Comparison of ENCODE assay signal across 13 mouse cellular contexts in the genomic region with DNA sequence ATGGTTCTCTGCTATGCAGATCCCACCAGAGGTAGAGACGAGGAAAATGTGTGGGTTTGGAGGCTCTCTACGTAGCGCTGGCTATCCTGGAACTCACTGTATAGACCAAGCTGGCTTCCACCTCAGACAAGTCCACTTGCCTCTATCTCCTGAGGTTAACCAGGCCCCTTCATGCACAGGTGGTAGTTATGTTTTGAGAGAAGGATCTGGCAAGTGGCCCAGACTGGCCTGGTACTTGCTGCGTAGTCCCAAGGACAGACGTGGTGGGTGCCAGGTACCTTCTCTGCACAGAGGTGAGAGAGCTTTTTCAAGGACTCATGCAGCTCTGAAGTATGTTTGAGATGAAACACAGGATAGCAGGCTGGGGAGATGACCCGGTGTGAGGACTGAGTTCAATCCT. TPM values are rescaled to one million over a fixed set of nuclear protein-coding genes. Genes with fewer than 3 reads are reported as not detected.
DNase-seq lines count a peak whose midpoint lies in the region; ATAC-seq and TF ChIP-seq lines count a peak whose summit lies in the region.
"Had no signal": no experiment of that assay in that cellular context is flagged by ENCODE, and none has a peak within 500 bp of the region (broad histone marks: within the 10 kb centered on the region; RNA-seq: fewer than 3 reads in every experiment).

No protein-coding gene starts in this region.

- peaks cover 25% of the 10 kb centered on the region; the same call in 1 of the 2 replicates for H3K36me3 ChIP-seq in heart, postnatal 0 days (replicated peaks; ENCODE audit: control insufficient read depth, insufficient read depth, low read length)
- H3K36me3 ChIP-seq in liver, embryonic 11.5 days (ENCODE audit: control insufficient read depth, insufficient read depth, low read length) = 0 out of 2 replicates have a peak, but pooled peaks cover 5% of the 10 kb centered on the region
- H3K36me3 ChIP-seq: liver, embryonic 13.5 days had no signal

- peak overlapping the region; percentile 43 for H3K27ac ChIP-seq in heart, postnatal 0 days (ENCODE audit: low read depth)
- H3K27ac ChIP-seq in liver, embryonic 11.5 days (ENCODE audit: low read depth, low read length) = no peak overlapping the region
- H3K27ac ChIP-seq: liver, embryonic 13.5 days; midbrain, embryonic 12.5 days had no signal

- intact Hi-C loops in heart, postnatal 25 days (cut with DNase I) = loop anchor here (5.0 kb wide), 2 partner anchors 38 to 83 kb away; partner anchors contain the start of genes Hnrnph3 and Pbld2

- peak; percentile 75 for ATAC-seq in heart, postnatal 0 days (ENCODE audit: insufficient read depth, low read depth)
- no peak for ATAC-seq in liver, embryonic 11.5 days (replicated peaks; ENCODE audit: low FRiP score)
- ATAC-seq: forebrain, postnatal 0 days; intestine, embryonic 16.5 days; lung, postnatal 0 days had no signal

- peaks cover 8% of the 10 kb centered on the region; the same call in 1 of the 2 replicates for H3K4me1 ChIP-seq in heart, postnatal 0 days (ENCODE audit: control insufficient read depth, insufficient read depth)
- H3K4me1 ChIP-seq in liver, embryonic 11.5 days (replicated peaks; ENCODE audit: control insufficient read depth, insufficient read depth, low read length) = no peaks in the 10 kb centered on the region; the same call in 1 of the 2 replicates

- peak overlapping the region; percentile 5; the same call in 1 of the 2 replicates for H3K4me2 ChIP-seq in heart, postnatal 0 days (ENCODE audit: low read depth, low read length)
- H3K4me2 ChIP-seq in liver, embryonic 11.5 days = no peak overlapping the region
- H3K4me2 ChIP-seq: liver, embryonic 13.5 days; midbrain, embryonic 12.5 days had no signal

- DNase-seq in heart, adult 18-20 months = peak; percentile 15 to 37
- no peak for DNase-seq in heart, postnatal 25 days (ENCODE audit: low spot score)
- DNase-seq in ovary, postnatal 36 days (ENCODE audit: low spot score) = peak; percentile 14
- no peak for DNase-seq in ovary, postnatal 14 days (ENCODE audit: low spot score)
- peak; percentile 75 for DNase-seq in heart, postnatal 0 days (ENCODE audit: low spot score)
- no peak for DNase-seq in liver, embryonic 11.5 days (ENCODE audit: low spot score)
- no peak for DNase-seq in spleen, adult 18-20 months
- DNase-seq: forebrain, postnatal 0 days; liver, embryonic 13.5 days had no signal

- no peak overlapping the region for H3K9ac ChIP-seq in heart, postnatal 0 days (replicated peaks; ENCODE audit: low read depth, low read length)
- no peak overlapping the region for H3K9ac ChIP-seq in liver, embryonic 11.5 days (ENCODE audit: low read depth, low read length)
- H3K9ac ChIP-seq: forebrain, postnatal 0 days; liver, embryonic 13.5 days; midbrain, embryonic 12.5 days had no signal

- peak; percentile 74; the same call in 1 of the 2 replicates for TF ChIP-seq EP300 in heart, postnatal 0 days (IDR thresholded peaks at IDR 0.05; ENCODE audit: low read depth)

- no peak for TF ChIP-seq CTCF in heart, postnatal 0 days (IDR thresholded peaks at IDR 0.05; ENCODE audit: low read depth)

- no peak overlapping the region for H3K4me3 ChIP-seq in heart, postnatal 0 days (ENCODE audit: low read depth, low read length)
- no peak overlapping the region for H3K4me3 ChIP-seq in liver, embryonic 11.5 days (ENCODE audit: low read depth, low read length)
- H3K4me3 ChIP-seq: erythroblast, embryonic 14.5 days; liver, embryonic 13.5 days; midbrain, embryonic 12.5 days had no signal

- no peaks in the 10 kb centered on the region for H3K27me3 ChIP-seq in heart, postnatal 0 days (ENCODE audit: control insufficient read depth, insufficient read depth, low read length)
- no peaks in the 10 kb centered on the region for H3K27me3 ChIP-seq in liver, embryonic 11.5 days (replicated peaks; ENCODE audit: control insufficient read depth, insufficient read depth, low read length)
- H3K27me3 ChIP-seq: liver, embryonic 13.5 days; midbrain, embryonic 12.5 days had no signal

- WGBS in heart, postnatal 0 days = 42% methylated on average over 6 of the region's 6 CpGs
- WGBS in liver, embryonic 11.5 days = 89% methylated on average over 6 of the region's 6 CpGs

- H3K9me3 ChIP-seq in heart, postnatal 0 days (replicated peaks; ENCODE audit: control insufficient read depth, low read length) = no peaks in the 10 kb centered on the region
- no peaks in the 10 kb centered on the region for H3K9me3 ChIP-seq in liver, embryonic 11.5 days (ENCODE audit: control insufficient read depth, low read length)
- H3K9me3 ChIP-seq: liver, embryonic 13.5 days; midbrain, embryonic 12.5 days had no signal

RNA-seq across cellular contexts. Expression of gene Rufy2, which starts 4.5 kb away (rescaled TPM):
- total RNA-seq in heart, adult 18-20 months (2021) = 1 to 10 TPM; 6.8 to 7.0 TPM
- total RNA-seq in heart, postnatal 25 days (2021) = 10 to 100 TPM in 1 of 2 experiments, 1 to 10 TPM in 1; 9.7 to 10.9 TPM
- 5.8 and 9.7 TPM in 2 replicates for total RNA-seq in heart, postnatal 0 days (2014; rRNA removed; ENCODE audit: low replicate concordance)
- polyA plus RNA-seq in heart, postnatal 0 days (2015; fragmentation: Nextera tagmentation; extraction: Ambion mirVana) = 11.3 and 11.7 TPM in 2 replicates
- 5.7 and 9.8 TPM in 2 replicates for polyA plus RNA-seq in liver, embryonic 11.5 days (2014; fragmentation: Nextera tagmentation; extraction: Ambion mirVana)
- polyA plus RNA-seq: erythroblast, embryonic 14.5 days had no signal

RNA-seq across cellular contexts. Expression of gene Dna2, which starts 37.7 kb away (rescaled TPM):
- total RNA-seq in heart, adult 18-20 months (2021) = under 1 TPM; 0.36 to 0.50 TPM
- under 1 TPM; 0.75 TPM for total RNA-seq in heart, postnatal 25 days (2021)
- total RNA-seq in heart, postnatal 0 days (2014; rRNA removed; ENCODE audit: low replicate concordance) = 0.88 and 3.2 TPM in 2 replicates
- polyA plus RNA-seq in heart, postnatal 0 days (2015; fragmentation: Nextera tagmentation; extraction: Ambion mirVana) = 3.9 and 4.3 TPM in 2 replicates
- 58.1 and 61.6 TPM in 2 replicates for polyA plus RNA-seq in liver, embryonic 11.5 days (2014; fragmentation: Nextera tagmentation; extraction: Ambion mirVana)

RNA-seq across cellular contexts. Expression of gene Hnrnph3, which starts 39.5 kb away (rescaled TPM):
- total RNA-seq in heart, adult 18-20 months (2021) = 10 to 100 TPM; 32.9 to 35.7 TPM
- 10 to 100 TPM; 30.7 to 32.3 TPM for total RNA-seq in heart, postnatal 25 days (2021)
- total RNA-seq in heart, postnatal 0 days (2014; rRNA removed; ENCODE audit: low replicate concordance) = 3.9 and 16.9 TPM in 2 replicates
- polyA plus RNA-seq in heart, postnatal 0 days (2015; fragmentation: Nextera tagmentation; extraction: Ambion mirVana) = 34.6 and 41.7 TPM in 2 replicates
- 52.6 and 57.1 TPM in 2 replicates for polyA plus RNA-seq in liver, embryonic 11.5 days (2014; fragmentation: Nextera tagmentation; extraction: Ambion mirVana)

RNA-seq across cellular contexts. Expression of gene Pbld2, which starts 39.6 kb away (rescaled TPM):
- 10 to 100 TPM; 10.3 to 12.2 TPM for total RNA-seq in heart, adult 18-20 months (2021)
- total RNA-seq in heart, postnatal 25 days (2021) = 1 to 10 TPM; 7.0 to 8.0 TPM
- total RNA-seq in heart, postnatal 0 days (2014; rRNA removed; ENCODE audit: low replicate concordance) = 0.11 TPM in 1 of 2 replicates, not detected in the other
- polyA plus RNA-seq in heart, postnatal 0 days (2015; fragmentation: Nextera tagmentation; extraction: Ambion mirVana) = 0.89 and 1.1 TPM in 2 replicates
- polyA plus RNA-seq in liver, embryonic 11.5 days (2014; fragmentation: Nextera tagmentation; extraction: Ambion mirVana) = 0.73 and 1.2 TPM in 2 replicates
- polyA plus RNA-seq: erythroblast, embryonic 14.5 days had no signal

Comparison
In these comparisons a context has a peak if more than half of its experiments do, and no peak if none do; other contexts are left out.
1. DNase-seq: peak in heart, adult 18-20 months (2 of 2), ovary, postnatal 36 days (single experiment) and heart, postnatal 0 days (single experiment); none in heart, postnatal 25 days (single experiment), ovary, postnatal 14 days (single experiment), liver, embryonic 11.5 days (single experiment) and spleen, adult 18-20 months (0 of 2).